Mouse (Mus musculus): ENCODE results near the gene Vmn2r68. TPM values are rescaled to one million over a fixed set of nuclear protein-coding genes. Genes with fewer than 3 reads are reported as not detected.

Vmn2r68 gene
- polyA plus RNA-seq (2015; fragmentation: Nextera tagmentation; extraction: Ambion mirVana): not detected in 2 replicates

GRCm38 (mm10) chr7:85237683-85238082 lies at the start of gene Vmn2r68:
Gene Vmn2r68 (minus strand): TSS chr7:85237783.
- H3K4me3 ChIP-seq: no peak within 1 kb of the TSS
- H3K9me3 ChIP-seq: no peaks in the 10 kb centered on the region
- H3K4me1 ChIP-seq: no peaks in the 10 kb centered on the region
- no peak within 1 kb of the TSS for H3K27ac ChIP-seq
- H3K9ac ChIP-seq: no peak within 1 kb of the TSS
- ATAC-seq (ENCODE audit: insufficient number of reproducible peaks, low FRiP score, low TSS enrichment, low read depth): no peak
- H3K36me3 ChIP-seq: no peaks in the 10 kb centered on the region
- no peak within 1 kb of the TSS for H3K4me2 ChIP-seq
- no peaks in the 10 kb centered on the region for H3K27me3 ChIP-seq

Other genes starting within 250 kb of the Vmn2r68 start
- not detected in 2 replicates for gene Vmn2r66, start 225.5 kb downstream of the Vmn2r68 start, polyA plus RNA-seq (2015; fragmentation: Nextera tagmentation; extraction: Ambion mirVana)
- gene Vmn2r67, start 81.8 kb downstream of the Vmn2r68 start, polyA plus RNA-seq (2015; fragmentation: Nextera tagmentation; extraction: Ambion mirVana): not detected in 2 replicates
- gene Vmn2r69, start 178.1 kb upstream of the Vmn2r68 start, polyA plus RNA-seq (2015; fragmentation: Nextera tagmentation; extraction: Ambion mirVana): not detected in 2 replicates

All from limb, embryonic 15.5 days (tissue).